Mouse (Mus musculus): Measurements from ENCODE around the gene Pgk1. TPM values are rescaled to one million over a fixed set of nuclear protein-coding genes. Genes with fewer than 3 reads are reported as not detected.

The Pgk1 gene
- polyA plus RNA-seq, 1 experiment from 2014 or later: 743 TPM

- Histone ChIP-seq H3K36me3 (ENCODE audit: control insufficient read depth, insufficient read depth, low read length) (no peaks in the 10 kb centered on the region), H3K9me3 (ENCODE audit: control insufficient read depth, low read length) (no peaks in the 10 kb centered on the region), H3K27me3 (ENCODE audit: control insufficient read depth, insufficient read depth, low read length) (no peaks in the 10 kb centered on the region), H3K4me1 (ENCODE audit: control insufficient read depth in 2 of 2, insufficient read depth in 2 of 2, low read length in 2 of 2) (no peaks in the 10 kb centered on the region), H3K4me3 (ENCODE audit: control insufficient read depth in 1 of 2, insufficient read depth in 1 of 2, low read depth in 1 of 2, low read length in 2 of 2) (peak overlapping the region; percentile 62 to 93), H3K27ac (replicated peaks in 1 of 2; ENCODE audit: control insufficient read depth in 1 of 2, insufficient read depth in 1 of 2, low read depth in 2 of 2, low read length in 2 of 2) (peak overlapping the region; percentile 67 to 77), H3K4me2 (ENCODE audit: low read length) (peak overlapping the region; percentile 62), H3K9ac (ENCODE audit: low read length) (peak overlapping the region; percentile 78)
- ATAC-seq (ENCODE audit: insufficient number of reproducible peaks, insufficient read depth, low FRiP score, low read depth): peak; percentile 85
- WGBS: 21% methylated on average over 54 of the region's 60 CpGs
Observed at GRCm38 (mm10) chrX:106219171-106220032, 32.5 kb downstream of the Pgk1 start.

GRCm38 (mm10) chrX:106221058-106221457 is 34.2 kb downstream of the Pgk1 start, which contains the start of gene Taf9b:
TSS of gene Taf9b (minus strand) at chrX:106221158.
- H3K4me3 ChIP-seq (ENCODE audit: control insufficient read depth in 1 of 2, insufficient read depth in 1 of 2, low read depth in 1 of 2, low read length in 2 of 2): peak within 1 kb of the TSS; percentile 62 to 93; a peak in 3 of 4 replicates
- H3K4me1 ChIP-seq (ENCODE audit: control insufficient read depth in 2 of 2, insufficient read depth in 2 of 2, low read length in 2 of 2): no peaks in the 10 kb centered on the region
- ATAC-seq (ENCODE audit: insufficient number of reproducible peaks, insufficient read depth, low FRiP score, low read depth): no peak
- H3K27ac ChIP-seq (replicated peaks in 1 of 2; ENCODE audit: control insufficient read depth in 1 of 2, insufficient read depth in 1 of 2, low read depth in 2 of 2, low read length in 2 of 2): peak within 1 kb of the TSS in 1 of 2 experiments; percentile 77; a peak in 1 of 4 replicates
- H3K9ac ChIP-seq (ENCODE audit: low read length): peak within 1 kb of the TSS; percentile 78; the same call in 1 of the 2 replicates
- WGBS: 83% methylated on average over 25 of the region's 25 CpGs
- H3K27me3 ChIP-seq (ENCODE audit: control insufficient read depth, insufficient read depth, low read length): no peaks in the 10 kb centered on the region
- H3K4me2 ChIP-seq (ENCODE audit: low read length): peak within 1 kb of the TSS; percentile 62
- no peaks in the 10 kb centered on the region for H3K36me3 ChIP-seq (ENCODE audit: control insufficient read depth, insufficient read depth, low read length)
- H3K9me3 ChIP-seq (ENCODE audit: control insufficient read depth, low read length): no peaks in the 10 kb centered on the region

Other genes starting within 250 kb of the Pgk1 start
- gene Magt1, start 175.2 kb upstream of the Pgk1 start, polyA plus RNA-seq (2014; fragmentation: Nextera tagmentation; extraction: Ambion mirVana): 46.5 and 47.1 TPM in 2 replicates
- gene Cox7b, start 171.4 kb upstream of the Pgk1 start, polyA plus RNA-seq (2014; fragmentation: Nextera tagmentation; extraction: Ambion mirVana): 1,059 and 1,079 TPM in 2 replicates
- 16.6 and 17.1 TPM in 2 replicates for gene Atp7a, start 159.8 kb upstream of the Pgk1 start, polyA plus RNA-seq (2014; fragmentation: Nextera tagmentation; extraction: Ambion mirVana)
- 0.69 and 0.89 TPM in 2 replicates for gene Tlr13, start 43.9 kb upstream of the Pgk1 start, polyA plus RNA-seq (2014; fragmentation: Nextera tagmentation; extraction: Ambion mirVana)
- 23.4 and 24.7 TPM in 2 replicates for gene Taf9b, start 34.1 kb downstream of the Pgk1 start, polyA plus RNA-seq (2014; fragmentation: Nextera tagmentation; extraction: Ambion mirVana)
- not detected in 2 replicates for gene Fnd3c2, start 68.3 kb downstream of the Pgk1 start, polyA plus RNA-seq (2014; fragmentation: Nextera tagmentation; extraction: Ambion mirVana)

Data from heart, embryonic 14.5 days (tissue).